Mouse (Mus musculus) brain, embryonic 14.5 days (tissue): Measurements from ENCODE around the gene Gng8.

Source experiments
- CTCF ChIP-seq: fragments of 200-500 bp; IDR thresholded peaks from 2 replicates; pipeline ENCODE4 v1.5.1; 2012; ENCODE audit warnings: inconsistent platforms, mild to moderate bottlenecking, moderate library complexity, borderline replicate concordance; ENCODE audit not compliant: insufficient read depth, insufficient read length; ENCODE audit errors: extremely low read depth
- POLR2A ChIP-seq: fragments of 200-500 bp; IDR thresholded peaks from 2 replicates; pipeline ENCODE4 v1.6.1; 2012; ENCODE audit warnings: mild to moderate bottlenecking, inconsistent platforms, borderline replicate concordance; ENCODE audit not compliant: poor library complexity, insufficient read depth, insufficient read length, severe bottlenecking; ENCODE audit errors: extremely low read depth

- TF ChIP-seq POLR2A (no peak), CTCF (no peak)
These were observed 18.2 kb upstream of the Gng8 start for GRCm38 (mm10) chr7:16873392-16873791.
